Mouse (Mus musculus) hindbrain, embryonic 16.5 days (tissue): ENCODE data around the gene Dhx36. TPM values are rescaled to one million over a fixed set of nuclear protein-coding genes. Genes with fewer than 3 reads are reported as not detected.

ENCODE experiments used
- ATAC-seq: fragments of 200-750 bp; cut with Nextera tagmentation; 2 replicates; pipeline ENCODE4 v1.8.0; 2017; ENCODE audit warnings: moderate TSS enrichment, moderate library complexity
- H3K27ac ChIP-seq: fragments of 300-500 bp; sonication (generic); 2 replicates; pipeline ENCODE4 v1.5.1; 2014; ENCODE audit warnings: low read depth, mild to moderate bottlenecking, control low read depth, low read length, moderate library complexity
- H3K27me3 ChIP-seq: fragments of 300-500 bp; sonication (generic); replicated peaks from 2 replicates; pipeline ENCODE4 v1.6.1; 2014; ENCODE audit warnings: low read length; ENCODE audit not compliant: control insufficient read depth, insufficient read depth
- H3K36me3 ChIP-seq: fragments of 300-500 bp; sonication (generic); 2 replicates; pipeline ENCODE4 v1.6.1; 2014; ENCODE audit warnings: mild to moderate bottlenecking, low read length, moderate library complexity, mixed read lengths; ENCODE audit not compliant: control insufficient read depth, insufficient read depth
- H3K4me1 ChIP-seq: fragments of 300-500 bp; sonication (generic); 2 replicates; pipeline ENCODE4 v1.6.1; 2014; ENCODE audit warnings: low read depth, low read length; ENCODE audit not compliant: control insufficient read depth, insufficient read depth
- H3K4me2 ChIP-seq: fragments of 300-500 bp; sonication (generic); 2 replicates; pipeline ENCODE4 v1.6.1; 2014; ENCODE audit warnings: mild to moderate bottlenecking, low read length, control low read depth, moderate library complexity
- H3K4me3 ChIP-seq: fragments of 300-500 bp; sonication (generic); 2 replicates; pipeline ENCODE4 v1.5.1; 2014; ENCODE audit warnings: mild to moderate bottlenecking, low read length, control low read depth, moderate library complexity
- H3K9ac ChIP-seq: fragments of 300-500 bp; sonication (generic); 2 replicates; pipeline ENCODE4 v1.6.1; 2014; ENCODE audit warnings: low read depth, mild to moderate bottlenecking, control low read depth, low read length, moderate library complexity
- H3K9me3 ChIP-seq: fragments of 300-500 bp; sonication (generic); 2 replicates; pipeline ENCODE4 v1.6.1; 2014; ENCODE audit warnings: mild to moderate bottlenecking, low read length, moderate library complexity; ENCODE audit not compliant: control insufficient read depth
- WGBS: fragments of 180-500 bp; shearing (Covaris S2); extraction: QIAGEN DNeasy Blood & Tissue Kit; methylation state at CpG from one replicate; pipeline ENCODE4 v1.1.7; 2014; 5-methylcytosine and 5-hydroxymethylcytosine counted together
- polyA plus RNA-seq: library from polyadenylated mRNA; unstranded; fragments of >200 nt; fragmentation: Nextera tagmentation; extraction: Ambion mirVana; gene quantifications from 2 replicates; pipeline ENCODE4 v1.2.1, GENCODE M21; 2015

Dhx36 gene
- polyA plus RNA-seq, 1 experiment from 2014 or later, result 23.3 TPM

DNA sequence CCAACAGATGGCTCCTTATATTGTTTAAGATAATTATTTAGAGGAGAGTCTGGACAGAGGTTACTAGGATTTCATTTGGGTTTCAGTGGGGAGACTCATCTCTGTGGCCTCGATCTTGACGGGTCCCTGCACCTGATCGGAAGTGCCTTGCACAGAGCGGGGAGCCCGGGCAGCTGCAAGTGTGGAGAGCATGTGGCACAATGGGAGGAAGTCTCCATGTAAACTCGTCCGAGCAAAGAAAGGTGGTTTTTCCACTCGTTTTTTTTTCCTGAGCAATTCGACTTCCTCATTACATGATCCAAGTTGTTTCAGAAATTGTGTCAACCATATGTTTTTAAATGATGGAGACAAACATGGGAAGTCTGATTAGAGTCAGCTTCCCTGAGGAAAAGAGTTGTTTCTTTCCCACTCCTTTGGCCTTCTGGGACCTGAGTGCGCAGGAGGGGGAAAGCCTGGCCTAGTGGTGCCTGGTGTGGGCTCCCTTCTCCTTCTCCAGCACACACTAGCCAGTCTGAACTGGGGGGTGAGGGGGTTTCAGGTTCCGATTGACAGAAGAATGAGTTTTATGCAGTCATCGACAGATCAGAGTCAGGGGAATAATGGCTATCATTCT is 63.1 kb downstream of the Dhx36 start:
- Histone ChIP-seq H3K4me1 (no peaks in the 10 kb centered on the region), H3K4me3 (no peak overlapping the region), H3K27me3 (no peaks in the 10 kb centered on the region), H3K9ac (no peak overlapping the region), H3K4me2 (no peak overlapping the region), H3K36me3 (no peaks in the 10 kb centered on the region), H3K27ac (no peak overlapping the region), H3K9me3 (no peaks in the 10 kb centered on the region)
- ATAC-seq, result no peak
- 85% methylated on average over 12 of the region's 12 CpGs for WGBS

GRCm38 (mm10) chr3:62440431-62440969 is 66.3 kb downstream of the Dhx36 start:
- Histone ChIP-seq H3K9me3 (no peaks in the 10 kb centered on the region), H3K4me2 (no peak overlapping the region), H3K4me3 (no peak overlapping the region), H3K27ac (no peak overlapping the region), H3K9ac (no peak overlapping the region), H3K27me3 (no peaks in the 10 kb centered on the region), H3K4me1 (no peaks in the 10 kb centered on the region), H3K36me3 (no peaks in the 10 kb centered on the region)
- WGBS, result 28% methylated on average over 5 of the region's 5 CpGs
- no peak for ATAC-seq

GRCm38 (mm10) chr3:62435923-62436322 is 70.9 kb downstream of the Dhx36 start:
- Histone ChIP-seq H3K9ac (no peak overlapping the region), H3K9me3 (no peaks in the 10 kb centered on the region), H3K27ac (no peak overlapping the region), H3K4me1 (no peaks in the 10 kb centered on the region), H3K4me2 (no peak overlapping the region), H3K27me3 (no peaks in the 10 kb centered on the region), H3K4me3 (no peak overlapping the region), H3K36me3 (no peaks in the 10 kb centered on the region)
- ATAC-seq, result no peak

DNA sequence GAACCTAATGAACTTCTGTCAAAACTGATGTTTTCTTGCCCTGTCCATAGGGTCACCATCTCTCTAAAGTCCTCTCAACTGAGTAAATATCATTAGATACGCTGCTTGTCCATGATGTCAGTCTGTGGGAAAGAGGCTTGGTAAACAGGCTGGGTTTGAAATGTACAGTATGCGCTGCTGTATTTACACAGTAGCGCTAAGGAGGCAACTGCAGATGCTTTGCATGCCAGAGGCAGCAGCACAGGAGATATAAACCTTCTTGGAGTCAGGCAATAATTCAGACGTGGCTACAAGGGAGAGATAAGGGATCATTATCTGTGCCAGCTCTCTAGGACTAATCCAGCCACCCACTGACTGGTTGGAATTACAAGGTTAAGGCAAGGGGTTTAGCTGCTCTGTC is 73.1 kb downstream of the Dhx36 start:
- no peak for ATAC-seq
- H3K27me3 ChIP-seq, result no peaks in the 10 kb centered on the region
- no peaks in the 10 kb centered on the region for H3K36me3 ChIP-seq
- H3K27ac ChIP-seq, result no peak overlapping the region
- no peak overlapping the region for H3K4me3 ChIP-seq
- H3K4me1 ChIP-seq, result no peaks in the 10 kb centered on the region
- no peaks in the 10 kb centered on the region for H3K9me3 ChIP-seq
- no peak overlapping the region for H3K9ac ChIP-seq
- H3K4me2 ChIP-seq, result no peak overlapping the region
- WGBS, result 79% methylated on average over 4 of the region's 4 CpGs

- no peaks in the 10 kb centered on the region for H3K27me3 ChIP-seq
- no peaks in the 10 kb centered on the region for H3K4me1 ChIP-seq
- no peak overlapping the region for H3K27ac ChIP-seq
- 86% methylated on average over 6 of the region's 6 CpGs for WGBS
- no peaks in the 10 kb centered on the region for H3K9me3 ChIP-seq
- no peaks in the 10 kb centered on the region for H3K36me3 ChIP-seq
- no peak overlapping the region for H3K4me3 ChIP-seq
- no peak overlapping the region for H3K9ac ChIP-seq
- no peak for ATAC-seq
- no peak overlapping the region for H3K4me2 ChIP-seq
These were observed 88.2 kb downstream of the Dhx36 start for GRCm38 (mm10) chr3:62418387-62419138.

Other genes starting within 250 kb of the Dhx36 start
- gene Arhgef26, start 168.7 kb downstream of the Dhx36 start, polyA plus RNA-seq, result 14.9 and 16.2 TPM in 2 replicates
- 5.2 and 5.5 TPM in 2 replicates for gene Gpr149, start 98.1 kb upstream of the Dhx36 start, polyA plus RNA-seq